Mouse (Mus musculus) brain, embryonic 14.5 days (tissue): ENCODE measurements around the gene Arhgap22.

Experiments used
- CTCF ChIP-seq: fragments of 200-500 bp; IDR thresholded peaks from 2 replicates; pipeline ENCODE4 v1.5.1; 2012; ENCODE audit warnings: inconsistent platforms, mild to moderate bottlenecking, moderate library complexity, borderline replicate concordance; ENCODE audit not compliant: insufficient read depth, insufficient read length; ENCODE audit errors: extremely low read depth
- POLR2A ChIP-seq: fragments of 200-500 bp; IDR thresholded peaks from 2 replicates; pipeline ENCODE4 v1.6.1; 2012; ENCODE audit warnings: mild to moderate bottlenecking, inconsistent platforms, borderline replicate concordance; ENCODE audit not compliant: poor library complexity, insufficient read depth, insufficient read length, severe bottlenecking; ENCODE audit errors: extremely low read depth

DNA sequence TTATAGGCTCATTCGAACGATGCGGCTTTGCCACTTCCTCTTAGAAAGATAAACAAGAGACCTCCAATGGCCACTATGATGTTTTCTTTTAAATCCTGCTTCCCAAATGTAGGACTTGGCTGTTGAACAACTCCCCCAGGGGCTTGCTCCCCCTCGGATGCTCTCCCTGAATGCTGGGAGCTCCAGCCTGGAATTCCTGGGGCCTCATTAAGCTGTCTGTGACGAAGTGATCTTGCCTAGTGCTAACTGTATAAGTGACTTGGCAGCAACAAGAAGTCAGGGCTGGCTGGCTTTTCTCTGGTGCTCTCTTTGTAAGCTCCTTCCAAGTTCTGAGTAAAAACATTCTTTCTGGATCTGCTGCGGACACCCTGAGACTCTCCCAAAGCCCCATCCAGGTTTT lies 104.1 kb downstream of the Arhgap22 start:
- TF ChIP-seq CTCF = no peak
- no peak for TF ChIP-seq POLR2A
